Comparison of ENCODE assay signal across 16 mouse cellular contexts in the genomic region with DNA sequence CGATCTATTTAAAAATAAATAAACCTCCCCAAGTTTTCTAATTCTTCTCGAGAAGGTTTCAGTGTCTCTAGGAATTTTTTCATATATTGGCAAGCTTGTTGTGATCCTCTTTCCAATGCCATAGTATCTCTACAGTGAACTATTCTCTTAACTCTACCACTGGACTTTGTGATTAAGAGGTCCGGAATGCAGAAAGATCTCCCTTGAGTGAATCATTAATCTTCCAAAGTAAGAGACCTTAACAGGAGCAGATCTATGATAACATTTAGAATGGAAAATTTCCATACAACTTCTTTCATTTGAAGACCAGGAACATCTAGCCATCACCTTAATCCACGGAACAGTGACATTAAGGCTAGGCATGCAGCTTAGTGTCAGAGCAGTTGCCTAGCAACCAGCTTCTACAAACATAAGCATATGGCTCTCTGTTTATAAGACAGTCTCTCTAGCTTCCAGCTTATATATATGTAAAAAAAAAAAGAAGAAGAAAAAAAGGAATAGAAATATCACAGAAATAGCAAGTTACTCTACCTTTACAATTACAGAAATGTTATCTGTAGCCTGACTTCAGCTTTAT.
A peak's percentile ranks its signal among the peaks of the same experiment; 100 is the strongest.
DNase-seq lines count a peak whose midpoint lies in the region; ATAC-seq and TF ChIP-seq lines count a peak whose summit lies in the region.
"Had no signal": no experiment of that assay in that cellular context is flagged by ENCODE, and none has a peak within 500 bp of the region (broad histone marks: within the 10 kb centered on the region; RNA-seq: fewer than 3 reads in every experiment).

No protein-coding gene starts in this region.

- no peaks in the 10 kb centered on the region for H3K36me3 ChIP-seq in forebrain, embryonic 16.5 days (ENCODE audit: control insufficient read depth, insufficient read depth)
- H3K36me3 ChIP-seq: liver, embryonic 13.5 days had no signal

- intact Hi-C loops in left cerebral cortex, postnatal 14 days (cut with DNase I), result no loop called here
- intact Hi-C loops in left cerebral cortex, adult 2 months (cut with DNase I), result no loop called here

- H3K27ac ChIP-seq in left cerebral cortex, adult 2 months, result no peak overlapping the region
- H3K27ac ChIP-seq in forebrain, embryonic 16.5 days (ENCODE audit: low read length), result no peak overlapping the region; the same call in 1 of the 2 replicates
- H3K27ac ChIP-seq: hindbrain, embryonic 10.5 days; liver, embryonic 13.5 days had no signal

- H3K9ac ChIP-seq in forebrain, embryonic 16.5 days (replicated peaks; ENCODE audit: low read depth, low read length), result no peak overlapping the region
- H3K9ac ChIP-seq: liver, embryonic 13.5 days had no signal

- H3K9me3 ChIP-seq in forebrain, embryonic 16.5 days (ENCODE audit: control insufficient read depth, low read length), result no peaks in the 10 kb centered on the region
- H3K9me3 ChIP-seq: hindbrain, embryonic 10.5 days; liver, embryonic 13.5 days had no signal

- H3K4me2 ChIP-seq in forebrain, embryonic 16.5 days (ENCODE audit: low read length), result no peak overlapping the region
- H3K4me2 ChIP-seq: heart, embryonic 11.5 days; liver, embryonic 13.5 days had no signal

- POLR2A ChIA-PET in Patski (lab: Charles Lee), result interaction anchor here (0.6 to 1.4 kb wide), 3 partner anchors 19 to 271 kb away, joined by 3 to 7 read pairs (median 4); no protein-coding TSS in a partner anchor

- 75% methylated on average over 4 of the region's 4 CpGs for WGBS in forebrain, embryonic 16.5 days

- no peak overlapping the region for H3K4me3 ChIP-seq in left cerebral cortex, adult 2 months
- no peak overlapping the region for H3K4me3 ChIP-seq in forebrain, embryonic 16.5 days (replicated peaks; ENCODE audit: low read length)
- H3K4me3 ChIP-seq: hindbrain, embryonic 10.5 days; liver, embryonic 13.5 days had no signal

- CTCF ChIA-PET in Patski (lab: Charles Lee), result interaction anchor here (0.8 to 1.8 kb wide), 2 partner anchors 170 to 174 kb away, joined by 3 to 5 read pairs; no protein-coding TSS in a partner anchor

- peak; percentile 7 to 28 for DNase-seq in frontal cortex, adult 2 months (ENCODE audit: extremely low spot score in 1 of 2, low spot score in 1 of 2)
- no peak for DNase-seq in frontal cortex, postnatal 25 days (ENCODE audit: low spot score in 2 of 2)
- peak; percentile 10 to 32 for DNase-seq in left cerebral cortex, postnatal 14 days (ENCODE audit: low spot score in 2 of 2)
- no peak for DNase-seq in left cerebral cortex, adult 2 months (ENCODE audit: extremely low spot score in 1 of 2, low spot score in 2 of 2)
- peak; percentile 35 for DNase-seq in Patski (ENCODE audit: low read depth, low spot score)
- no peak for DNase-seq in urinary bladder, postnatal 36 days (ENCODE audit: low spot score in 2 of 2)
- DNase-seq in cerebellum, postnatal 14 days, result no peak
- DNase-seq: cerebellum, postnatal 10 days; gastrocnemius, postnatal 10 days; kidney, postnatal 4 days; liver, embryonic 13.5 days; lung, postnatal 4 days; thymus, postnatal 25 days had no signal

- no peaks in the 10 kb centered on the region for H3K4me1 ChIP-seq in forebrain, embryonic 16.5 days (replicated peaks; ENCODE audit: control insufficient read depth, insufficient read depth, low read length)
- H3K4me1 ChIP-seq: hindbrain, embryonic 10.5 days; liver, embryonic 13.5 days had no signal

- no peaks in the 10 kb centered on the region for H3K27me3 ChIP-seq in Patski
- no peaks in the 10 kb centered on the region for H3K27me3 ChIP-seq in forebrain, embryonic 16.5 days (replicated peaks; ENCODE audit: control insufficient read depth, insufficient read depth, low read length)
- H3K27me3 ChIP-seq: liver, embryonic 13.5 days had no signal

- TF ChIP-seq CTCF in left cerebral cortex, adult 2 months (IDR thresholded peaks at IDR 0.05), result no peak
- TF ChIP-seq CTCF in Patski (IDR thresholded peaks at IDR 0.05), result no peak

- peak; percentile 35 for ATAC-seq in Patski
- ATAC-seq in forebrain, embryonic 16.5 days, result peak; percentile 88

- in situ Hi-C loops in Patski (cut with MboI; ENCODE audit: low pct_unique_long_range_greater_than_20kb), result loop anchor here (25.0 kb wide), 1 partner anchor 334 kb away; no protein-coding TSS in a partner anchor

Comparison
In these comparisons a context has a peak if more than half of its experiments do, and no peak if none do; other contexts are left out.
1. DNase-seq: peak in frontal cortex, adult 2 months (2 of 2), left cerebral cortex, postnatal 14 days (2 of 2) and Patski (single experiment); none in frontal cortex, postnatal 25 days (0 of 2), left cerebral cortex, adult 2 months (0 of 2), urinary bladder, postnatal 36 days (0 of 2) and cerebellum, postnatal 14 days (0 of 2).